Mouse (Mus musculus) forebrain, embryonic 15.5 days (tissue): ENCODE measurements at regions not wholly inside any gene's neighbourhood (a gene's known extent, or its start where the extent isn't known, plus 50 kb on each side); places are given as distances from the start of the nearest gene placed in this dataset.

Experiments used
- ATAC-seq: fragments of 200-750 bp; cut with Nextera tagmentation; replicated peaks from 2 replicates; pipeline ENCODE4 v1.8.0; 2017; ENCODE audit warnings: mild to moderate bottlenecking, moderate TSS enrichment, moderate library complexity
- H3K27ac ChIP-seq: fragments of 300-500 bp; sonication (generic); replicated peaks from 2 replicates; pipeline ENCODE4 v1.5.1; 2015; ENCODE audit warnings: mild to moderate bottlenecking, inconsistent platforms
- H3K27me3 ChIP-seq: fragments of 300-500 bp; sonication (generic); 2 replicates; pipeline ENCODE4 v1.6.1; 2015; ENCODE audit warnings: inconsistent platforms
- H3K36me3 ChIP-seq: fragments of 300-500 bp; sonication (generic); 2 replicates; pipeline ENCODE4 v1.6.1; 2015; ENCODE audit warnings: mild to moderate bottlenecking, inconsistent platforms
- H3K4me1 ChIP-seq: fragments of 300-500 bp; sonication (generic); 2 replicates; pipeline ENCODE4 v1.6.1; 2015; ENCODE audit warnings: inconsistent platforms
- H3K4me2 ChIP-seq: fragments of 300-500 bp; sonication (generic); replicated peaks from 2 replicates; pipeline ENCODE4 v1.6.1; 2015; ENCODE audit warnings: mild to moderate bottlenecking, inconsistent platforms
- H3K4me3 ChIP-seq: fragments of 300-500 bp; sonication (generic); 2 replicates; pipeline ENCODE4 v1.5.1; 2015; ENCODE audit warnings: mild to moderate bottlenecking, inconsistent platforms
- H3K9ac ChIP-seq: fragments of 300-500 bp; sonication (generic); replicated peaks from 2 replicates; pipeline ENCODE4 v1.6.1; 2015; ENCODE audit warnings: mild to moderate bottlenecking, inconsistent platforms
- H3K9me3 ChIP-seq: fragments of 300-500 bp; sonication (generic); 2 replicates; pipeline ENCODE4 v1.6.1; 2016; ENCODE audit warnings: inconsistent platforms
- WGBS: fragments of 180-500 bp; shearing (Covaris S2); methylation state at CpG from one replicate; pipeline ENCODE4 v1.1.7; 2015; ENCODE audit warnings: mixed read lengths; 5-methylcytosine and 5-hydroxymethylcytosine counted together

DNA sequence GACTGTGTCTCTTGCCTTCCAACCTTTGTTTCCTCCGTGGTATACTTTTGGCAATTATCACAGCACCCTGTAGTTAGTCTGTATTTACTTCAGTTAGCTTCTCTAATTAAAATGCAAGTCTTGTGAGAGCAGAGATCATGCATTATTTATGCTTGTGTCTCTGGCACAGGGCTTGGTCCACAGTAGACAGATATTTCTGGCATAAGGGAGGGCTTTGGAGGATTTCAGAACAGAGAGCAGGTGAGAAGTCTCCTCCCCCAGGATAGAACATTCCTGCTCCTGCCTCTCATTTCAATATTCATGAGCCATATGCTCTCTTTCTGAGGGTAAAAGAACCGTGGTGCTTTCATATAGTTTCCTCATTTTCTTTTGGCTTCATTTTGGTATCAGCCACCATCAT is 217.6 kb downstream of the Gm11077 start:
- H3K36me3 ChIP-seq, result no peaks in the 10 kb centered on the region
- H3K27ac ChIP-seq, result peak overlapping the region; percentile 55
- no peak overlapping the region for H3K9ac ChIP-seq
- no peaks in the 10 kb centered on the region for H3K27me3 ChIP-seq
- 17% methylated on average over 2 of the region's 2 CpGs for WGBS
- no peaks in the 10 kb centered on the region for H3K9me3 ChIP-seq
- ATAC-seq, result peak; percentile 95
- H3K4me1 ChIP-seq, result peaks cover 24% of the 10 kb centered on the region
- H3K4me3 ChIP-seq, result no peak overlapping the region
- H3K4me2 ChIP-seq, result no peak overlapping the region

DNA sequence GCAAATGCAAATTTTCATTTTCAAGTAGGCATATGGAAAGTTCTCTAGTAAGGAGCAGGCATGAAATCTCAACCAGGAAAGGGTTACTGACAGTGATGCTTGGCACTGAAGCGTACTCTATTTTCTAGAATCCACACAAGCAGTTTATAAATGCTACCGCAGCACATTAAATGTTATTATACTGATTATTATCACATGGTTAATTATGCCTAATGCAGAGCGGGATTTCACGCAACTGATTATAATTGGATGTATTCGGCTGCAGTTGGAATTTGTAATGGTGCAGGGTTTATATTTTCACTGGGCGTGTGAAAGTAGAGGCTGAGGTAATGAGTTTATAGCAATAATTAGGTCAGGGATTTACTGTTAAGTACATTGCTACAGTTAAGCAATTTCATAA is 221.4 kb downstream of the Gm11077 start:
- Histone ChIP-seq H3K4me1 (peaks cover 40% of the 10 kb centered on the region), H3K27me3 (no peaks in the 10 kb centered on the region), H3K27ac (no peak overlapping the region; the same call in 1 of the 2 replicates), H3K9ac (no peak overlapping the region), H3K4me2 (no peak overlapping the region), H3K36me3 (no peaks in the 10 kb centered on the region), H3K9me3 (no peaks in the 10 kb centered on the region), H3K4me3 (no peak overlapping the region)
- no peak; the same call in 1 of the 2 replicates for ATAC-seq
- 27% methylated on average over 6 of the region's 6 CpGs for WGBS

- peak; percentile 33 for ATAC-seq
- H3K27ac ChIP-seq, result peak overlapping the region; percentile 87
Measured at GRCm38 (mm10) chr6:140953256-140953655, 224.2 kb downstream of the Gm11077 start.

DNA sequence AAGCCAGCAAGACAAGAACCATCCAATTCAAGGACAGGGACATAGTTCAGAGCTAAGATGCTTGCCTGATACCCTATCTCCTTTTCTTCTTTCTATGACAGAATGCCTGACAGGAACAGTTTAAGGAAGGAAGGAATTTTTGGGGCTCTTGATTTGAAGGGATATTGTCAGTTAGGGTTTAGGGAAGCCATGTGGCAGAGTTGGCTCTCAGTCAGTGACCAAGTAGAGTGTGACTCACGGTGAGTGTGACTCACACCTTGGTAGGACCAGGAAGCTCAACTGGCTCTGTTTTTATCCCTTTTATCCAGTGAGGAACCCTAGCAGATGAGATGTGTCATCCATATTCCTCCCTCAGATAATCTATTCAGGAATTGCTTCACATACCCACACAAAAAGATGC is 224.6 kb downstream of the Gm11077 start:
- WGBS, result 65% methylated on average over 1 of the region's 1 CpGs
- no peak overlapping the region for H3K4me2 ChIP-seq
- no peak overlapping the region for H3K4me3 ChIP-seq
- H3K36me3 ChIP-seq, result no peaks in the 10 kb centered on the region
- no peaks in the 10 kb centered on the region for H3K27me3 ChIP-seq
- H3K9me3 ChIP-seq, result no peaks in the 10 kb centered on the region
- peak overlapping the region; percentile 87 for H3K27ac ChIP-seq
- peaks cover 36% of the 10 kb centered on the region for H3K4me1 ChIP-seq
- ATAC-seq, result no peak
- no peak overlapping the region for H3K9ac ChIP-seq

More at GRCm38 (mm10) chr6:140953256-140953655, 224.2 kb downstream of the Gm11077 start:
- no peak overlapping the region for H3K9ac ChIP-seq
- H3K4me3 ChIP-seq, result no peak overlapping the region
- H3K4me2 ChIP-seq, result no peak overlapping the region
- no peaks in the 10 kb centered on the region for H3K9me3 ChIP-seq
- no peaks in the 10 kb centered on the region for H3K27me3 ChIP-seq
- peaks cover 36% of the 10 kb centered on the region for H3K4me1 ChIP-seq
- H3K36me3 ChIP-seq, result no peaks in the 10 kb centered on the region

DNA sequence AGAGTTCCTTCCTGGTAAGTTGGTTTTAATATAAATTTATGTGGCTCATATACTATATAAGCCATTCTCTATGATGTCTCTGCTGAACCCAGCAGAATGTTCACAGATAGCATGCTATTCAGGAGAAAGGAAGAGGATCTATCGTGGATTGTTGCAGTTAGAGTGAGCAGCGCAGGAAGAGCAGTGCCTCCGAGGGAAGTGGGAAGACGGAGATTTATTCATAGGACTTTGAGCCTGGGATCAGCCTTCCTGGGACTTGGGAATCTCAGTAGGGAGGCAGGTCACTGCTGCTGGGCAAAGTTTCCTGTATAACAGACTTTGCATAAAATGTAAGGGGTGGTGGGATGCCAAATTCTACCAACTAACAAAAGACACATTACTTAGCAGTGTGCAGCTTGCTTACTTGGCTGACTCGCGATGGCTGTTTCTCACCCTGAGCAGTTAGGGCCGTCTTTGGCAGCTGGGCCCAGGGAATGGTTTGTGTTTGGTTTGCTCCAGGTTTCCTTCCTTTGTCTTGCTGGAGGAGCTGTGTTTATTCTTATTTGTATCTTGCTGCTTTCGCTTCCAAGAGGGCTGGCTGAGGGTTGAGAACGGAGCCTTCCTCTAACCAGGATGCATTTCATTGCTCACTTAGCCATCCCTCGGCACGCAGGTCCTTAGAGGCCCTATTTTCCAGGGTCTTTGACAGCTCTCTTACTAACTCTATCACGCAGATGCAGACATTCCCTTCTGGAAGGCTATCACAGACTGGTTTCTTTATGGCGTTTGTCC is 226.9 kb downstream of the Gm11077 start:
- peak; percentile 66 for ATAC-seq
- Histone ChIP-seq H3K9me3 (no peaks in the 10 kb centered on the region), H3K4me3 (no peak overlapping the region), H3K27me3 (no peaks in the 10 kb centered on the region), H3K36me3 (no peaks in the 10 kb centered on the region), H3K4me2 (no peak overlapping the region), H3K4me1 (peaks cover 32% of the 10 kb centered on the region), H3K9ac (no peak overlapping the region), H3K27ac (peak overlapping the region; percentile 46)
- 46% methylated on average over 13 of the region's 13 CpGs for WGBS

GRCm38 (mm10) chr6:140956522-140956863 is 227.4 kb downstream of the Gm11077 start:
- Histone ChIP-seq H3K4me1 (peaks cover 29% of the 10 kb centered on the region), H3K9me3 (no peaks in the 10 kb centered on the region), H3K4me2 (no peak overlapping the region), H3K27me3 (no peaks in the 10 kb centered on the region), H3K36me3 (no peaks in the 10 kb centered on the region), H3K4me3 (no peak overlapping the region), H3K9ac (no peak overlapping the region), H3K27ac (peak overlapping the region; percentile 46; the same call in 1 of the 2 replicates)
- WGBS, result 88% methylated on average over 4 of the region's 4 CpGs
- no peak for ATAC-seq

GRCm38 (mm10) chr6:140961987-140962386 is 232.9 kb downstream of the Gm11077 start:
- Histone ChIP-seq H3K27me3 (no peaks in the 10 kb centered on the region), H3K4me2 (peak overlapping the region; percentile 15), H3K36me3 (no peaks in the 10 kb centered on the region), H3K4me3 (no peak overlapping the region), H3K27ac (no peak overlapping the region), H3K9ac (no peak overlapping the region), H3K4me1 (peaks cover 16% of the 10 kb centered on the region), H3K9me3 (no peaks in the 10 kb centered on the region)
- WGBS, result 24% methylated on average over 11 of the region's 11 CpGs
- 0 out of 2 replicates have a peak, but pooled peaks have one; percentile 7 for ATAC-seq

DNA sequence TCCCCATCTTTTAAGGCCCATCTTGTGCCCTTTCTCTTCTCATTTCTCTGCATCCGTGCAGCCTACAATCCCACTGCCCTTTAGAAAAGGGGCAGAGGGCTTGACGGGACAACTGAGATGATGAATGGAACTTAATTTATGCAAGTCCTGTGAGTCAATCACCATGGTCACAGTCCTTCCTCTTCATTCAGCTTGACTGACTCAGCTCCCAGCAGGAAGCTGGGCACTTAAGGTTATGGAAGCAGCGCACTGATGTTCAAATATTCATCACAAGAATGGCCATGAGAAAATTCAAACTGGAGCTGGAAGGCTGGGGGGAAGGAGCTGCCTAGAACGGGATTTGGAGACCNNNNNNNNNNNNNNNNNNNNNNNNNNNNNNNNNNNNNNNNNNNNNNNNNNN is 233.5 kb downstream of the Gm11077 start:
- Histone ChIP-seq H3K9me3 (no peaks in the 10 kb centered on the region), H3K4me2 (peak overlapping the region; percentile 15; the same call in 1 of the 2 replicates), H3K27ac (no peak overlapping the region), H3K4me1 (peaks cover 16% of the 10 kb centered on the region), H3K36me3 (no peaks in the 10 kb centered on the region), H3K9ac (no peak overlapping the region), H3K27me3 (no peaks in the 10 kb centered on the region), H3K4me3 (no peak overlapping the region)
- ATAC-seq, result peak; percentile 43; the same call in 1 of the 2 replicates
- 7% methylated on average over 4 of the region's 4 CpGs for WGBS

- ATAC-seq, result 0 out of 2 replicates have a peak, but pooled peaks have one; percentile 13
- no peak overlapping the region for H3K4me3 ChIP-seq
- 69% methylated on average over 6 of the region's 6 CpGs for WGBS
- no peaks in the 10 kb centered on the region for H3K9me3 ChIP-seq
- no peaks in the 10 kb centered on the region for H3K27me3 ChIP-seq
- no peaks in the 10 kb centered on the region for H3K4me1 ChIP-seq
- H3K4me2 ChIP-seq, result no peak overlapping the region
- no peak overlapping the region for H3K9ac ChIP-seq
- no peaks in the 10 kb centered on the region for H3K36me3 ChIP-seq
- H3K27ac ChIP-seq, result no peak overlapping the region
Measured at GRCm38 (mm10) chr6:140973732-140974131, 244.6 kb downstream of the Gm11077 start.

- Histone ChIP-seq H3K4me2 (no peak overlapping the region), H3K36me3 (no peaks in the 10 kb centered on the region), H3K4me1 (no peaks in the 10 kb centered on the region), H3K9ac (no peak overlapping the region), H3K27me3 (no peaks in the 10 kb centered on the region), H3K9me3 (no peaks in the 10 kb centered on the region), H3K27ac (no peak overlapping the region), H3K4me3 (no peak overlapping the region)
- WGBS, result 82% methylated on average over 5 of the region's 5 CpGs
- no peak for ATAC-seq
Measured at GRCm38 (mm10) chr6:140976989-140977388, 247.9 kb downstream of the Gm11077 start.

DNA sequence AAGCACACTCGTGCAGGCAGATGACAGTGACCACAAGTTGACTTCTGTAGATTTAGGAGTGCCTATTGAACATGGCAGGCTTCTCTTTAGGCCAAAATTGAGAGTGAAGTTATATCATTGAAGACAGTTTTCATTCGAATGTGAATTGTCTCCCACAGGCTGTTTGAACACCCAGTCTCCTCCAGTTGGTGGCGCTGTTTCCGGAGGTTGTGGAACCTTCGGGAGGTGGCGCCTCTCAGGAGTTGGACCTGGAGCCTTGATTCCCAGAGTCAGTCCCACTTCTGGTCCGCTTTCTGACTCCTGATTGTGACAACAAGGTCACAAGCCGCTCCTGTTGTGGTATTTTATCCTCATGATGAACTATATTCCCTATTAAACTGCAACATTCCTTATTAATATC is 254.5 kb downstream of the Gm11077 start:
- 93% methylated on average over 8 of the region's 8 CpGs for WGBS
- H3K4me2 ChIP-seq, result no peak overlapping the region
- no peaks in the 10 kb centered on the region for H3K9me3 ChIP-seq

DNA sequence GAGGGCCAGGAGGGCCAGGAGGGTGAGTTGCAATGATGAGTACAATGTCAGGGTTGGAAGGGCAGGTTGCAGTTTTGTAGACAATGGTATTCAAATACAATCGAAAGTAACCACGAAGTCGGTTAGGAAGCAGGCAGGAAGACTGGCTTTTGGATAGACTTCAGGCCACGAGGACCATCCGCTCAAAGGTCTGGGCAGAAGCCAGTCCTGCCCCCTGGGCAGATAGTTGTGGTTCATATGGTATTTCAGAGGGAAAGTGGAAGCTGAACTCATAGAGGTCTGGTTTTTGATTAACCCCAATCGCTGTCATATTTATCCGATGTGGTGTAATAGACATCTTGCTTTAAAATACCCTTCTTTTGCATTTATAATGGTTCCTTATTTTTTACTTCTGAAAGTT is 255.2 kb downstream of the Gm11077 start:
- no peak for ATAC-seq
- no peaks in the 10 kb centered on the region for H3K4me1 ChIP-seq
- no peaks in the 10 kb centered on the region for H3K9me3 ChIP-seq
- H3K27ac ChIP-seq, result no peak overlapping the region
- no peak overlapping the region for H3K4me2 ChIP-seq
- no peak overlapping the region for H3K9ac ChIP-seq
- H3K4me3 ChIP-seq, result no peak overlapping the region
- WGBS, result 97% methylated on average over 7 of the region's 7 CpGs
- no peaks in the 10 kb centered on the region for H3K27me3 ChIP-seq
- no peaks in the 10 kb centered on the region for H3K36me3 ChIP-seq

More for the DNA sequence above, 254.5 kb downstream of the Gm11077 start:
- no peak for ATAC-seq
- Histone ChIP-seq H3K4me1 (no peaks in the 10 kb centered on the region), H3K4me3 (no peak overlapping the region), H3K9ac (no peak overlapping the region), H3K36me3 (no peaks in the 10 kb centered on the region), H3K27ac (no peak overlapping the region), H3K27me3 (no peaks in the 10 kb centered on the region)
